Mouse (Mus musculus) spleen, adult 18-20 months (tissue): ENCODE data around the gene Lmod1.
"Not testable (repeated sequence)": the region's sequence is repeated elsewhere in the genome, so short reads cannot be mapped to it uniquely, and the experiment has no call there.

Experiments used
- DNase-seq, 2 experiments: peaks; one replicate each; pipeline ENCODE4 v3.0.0; 2022; ENCODE audit warnings: mixed read lengths in 2 of 2

Lmod1 gene

DNA sequence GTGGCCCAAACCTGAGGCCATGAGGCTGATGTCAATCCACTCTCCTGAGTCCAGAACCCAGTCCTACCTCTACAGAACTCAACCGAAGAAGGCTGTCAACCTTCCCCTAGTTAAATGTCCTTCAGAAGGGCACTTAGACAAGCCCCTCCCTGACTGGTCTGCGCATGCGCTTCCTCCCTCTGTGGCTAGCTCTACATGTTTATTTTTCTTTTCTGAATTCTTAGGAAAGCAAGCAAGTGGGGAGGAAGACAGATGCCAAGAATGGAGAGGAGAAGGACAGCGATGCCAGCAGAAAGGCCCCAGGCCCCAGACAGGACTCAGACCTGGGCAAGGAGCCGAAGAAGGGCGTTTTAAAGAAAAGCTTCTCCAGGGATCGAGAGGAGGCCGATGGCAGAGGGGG, 38.8 kb downstream of the Lmod1 start:
- DNase-seq: no peak

DNA sequence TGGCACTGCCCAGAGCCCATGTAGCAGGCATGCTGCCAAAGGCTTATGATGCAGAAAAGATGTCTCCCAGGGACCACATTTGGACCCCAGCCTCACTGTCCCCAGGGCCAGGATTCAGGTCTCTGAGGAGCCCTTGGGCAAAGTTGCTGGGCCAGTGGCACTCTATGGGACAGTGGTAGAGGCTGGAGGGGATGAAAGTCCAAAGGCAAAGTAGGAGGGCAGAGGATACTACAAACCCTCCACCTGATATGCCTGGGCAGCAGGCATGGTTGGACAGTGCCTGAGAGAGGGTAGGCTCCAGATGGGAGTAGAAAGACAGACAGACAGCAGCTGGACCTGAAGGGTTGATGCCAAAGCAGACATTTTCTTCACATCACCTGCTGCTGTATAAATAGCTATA, 41.8 kb downstream of the Lmod1 start:
- DNase-seq: no peak

DNA sequence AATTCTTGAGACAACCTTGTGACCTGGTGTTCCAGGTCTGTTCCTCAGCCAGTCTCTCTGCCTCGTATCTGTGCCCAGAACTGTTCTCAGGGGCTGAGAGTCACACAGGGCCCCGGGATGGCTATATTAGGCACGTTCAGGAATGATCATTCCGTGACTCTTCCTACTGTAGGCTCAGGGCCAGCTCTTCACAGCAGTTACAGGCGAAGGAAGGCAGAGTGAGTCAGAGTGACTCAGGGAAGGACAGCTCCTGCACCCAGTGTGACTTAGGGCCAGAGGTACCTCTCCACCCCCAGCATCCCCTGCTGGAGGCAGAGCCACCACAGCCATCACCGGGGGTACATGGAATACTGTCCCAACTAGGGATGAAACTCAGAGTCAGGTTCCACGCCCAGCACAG, 42.4 kb downstream of the Lmod1 start:
- no peak for DNase-seq

DNA sequence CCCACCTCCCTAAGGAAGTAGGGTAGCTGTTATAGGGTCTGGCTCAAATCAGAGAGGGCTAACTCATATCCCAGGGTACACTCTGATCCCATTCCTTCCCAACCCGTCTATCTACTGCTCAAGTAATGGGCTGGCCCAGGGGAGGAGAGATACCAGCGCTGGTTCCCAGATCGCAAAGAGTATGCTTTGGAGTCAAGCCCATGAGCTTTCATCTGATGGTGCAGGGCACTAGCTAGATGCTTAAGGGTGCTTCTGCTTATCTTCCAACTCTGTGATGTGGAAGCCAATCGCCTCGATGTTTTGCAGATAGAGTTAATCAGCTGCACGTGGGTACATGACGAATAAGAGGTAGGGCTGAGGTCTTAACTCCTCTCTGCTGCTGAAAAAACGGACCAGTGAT, 43.0 kb downstream of the Lmod1 start:
- no peak for DNase-seq

DNA sequence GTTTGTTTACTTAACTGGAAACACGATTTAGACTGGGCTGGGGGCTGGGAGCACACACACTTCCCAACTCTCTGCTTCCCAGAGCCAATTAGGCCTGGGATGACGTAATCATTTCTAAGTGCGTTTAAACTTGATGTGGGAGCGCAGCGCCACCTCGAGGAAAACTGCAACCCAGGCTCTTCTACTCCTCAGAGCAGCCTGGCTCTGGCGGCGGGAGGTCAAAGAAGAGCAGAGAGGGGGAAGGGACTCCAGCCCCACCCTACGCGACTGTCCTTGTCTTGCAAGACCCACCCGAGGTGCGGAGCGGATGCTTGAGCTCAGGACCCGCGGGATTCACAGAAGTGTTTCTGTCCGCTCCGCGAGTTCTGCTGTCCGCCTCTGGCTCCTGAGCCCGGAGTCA, 43.6 kb downstream of the Lmod1 start:
- peak; percentile 33 to 53 for DNase-seq

DNA sequence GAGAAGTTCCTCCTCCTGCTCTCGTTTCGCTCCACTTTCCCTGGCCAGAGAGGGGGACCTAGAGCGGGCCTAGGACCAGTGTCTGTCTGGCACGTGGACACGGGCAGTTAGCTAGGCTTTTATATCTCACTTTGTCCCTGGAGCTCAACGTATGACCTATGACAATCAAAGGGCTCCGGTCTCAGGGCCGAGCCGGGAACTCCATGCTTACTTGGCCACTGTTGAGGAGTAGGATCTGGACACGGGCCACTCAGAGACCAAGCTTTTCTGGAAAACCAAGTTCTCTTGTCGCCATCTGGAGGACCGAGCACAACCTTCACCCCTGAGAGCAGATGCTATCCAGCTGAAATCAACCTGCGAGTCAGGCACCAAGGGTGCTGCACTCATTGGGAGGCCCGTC, 44.4 kb downstream of the Lmod1 start:
- DNase-seq: no peak

DNA sequence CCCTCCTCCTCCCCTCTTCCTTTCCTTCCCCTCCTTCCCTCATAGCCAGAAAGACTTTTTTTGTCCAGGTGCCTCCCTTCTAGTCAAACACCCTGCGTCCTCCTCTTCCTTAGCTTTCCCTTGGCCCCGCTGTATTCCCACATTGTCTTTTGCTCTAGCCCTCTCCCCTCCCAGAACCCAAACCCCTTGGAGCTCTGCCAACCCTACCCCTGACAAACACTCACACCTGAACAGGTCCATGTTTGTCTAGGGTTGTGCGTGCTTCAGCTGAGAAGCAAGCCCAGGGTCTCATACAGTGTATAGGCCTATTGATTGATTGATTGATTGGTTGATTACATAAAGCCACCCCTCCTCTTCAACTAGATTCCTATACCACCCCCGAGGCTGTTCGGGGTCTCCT, 44.8 kb downstream of the Lmod1 start:
- no peak for DNase-seq

DNA sequence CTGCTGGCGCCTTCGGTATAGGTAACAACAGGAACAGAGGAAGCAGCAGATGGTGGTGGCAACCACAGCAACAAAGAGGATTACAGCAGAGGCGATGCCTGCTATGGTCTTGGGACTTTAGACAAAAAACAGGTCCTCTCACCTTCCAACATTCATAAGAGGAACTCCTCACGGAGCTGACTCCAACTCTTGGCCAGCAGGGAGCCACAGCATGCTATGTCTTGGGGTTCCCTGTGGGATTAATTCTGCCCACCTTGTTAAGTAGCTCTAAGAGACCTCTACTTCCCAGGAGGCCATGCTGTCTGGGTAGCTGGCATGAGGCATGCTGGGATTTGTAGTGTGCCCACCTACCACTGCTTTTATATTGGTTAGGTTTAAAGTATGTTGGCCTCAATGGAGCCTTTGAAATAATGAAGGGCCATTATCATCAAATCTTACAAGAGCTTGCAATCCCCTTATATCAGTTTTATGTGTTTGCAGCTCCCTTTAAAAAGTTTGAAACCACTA, 48.6 kb downstream of the Lmod1 start:
- DNase-seq: no peak

DNA sequence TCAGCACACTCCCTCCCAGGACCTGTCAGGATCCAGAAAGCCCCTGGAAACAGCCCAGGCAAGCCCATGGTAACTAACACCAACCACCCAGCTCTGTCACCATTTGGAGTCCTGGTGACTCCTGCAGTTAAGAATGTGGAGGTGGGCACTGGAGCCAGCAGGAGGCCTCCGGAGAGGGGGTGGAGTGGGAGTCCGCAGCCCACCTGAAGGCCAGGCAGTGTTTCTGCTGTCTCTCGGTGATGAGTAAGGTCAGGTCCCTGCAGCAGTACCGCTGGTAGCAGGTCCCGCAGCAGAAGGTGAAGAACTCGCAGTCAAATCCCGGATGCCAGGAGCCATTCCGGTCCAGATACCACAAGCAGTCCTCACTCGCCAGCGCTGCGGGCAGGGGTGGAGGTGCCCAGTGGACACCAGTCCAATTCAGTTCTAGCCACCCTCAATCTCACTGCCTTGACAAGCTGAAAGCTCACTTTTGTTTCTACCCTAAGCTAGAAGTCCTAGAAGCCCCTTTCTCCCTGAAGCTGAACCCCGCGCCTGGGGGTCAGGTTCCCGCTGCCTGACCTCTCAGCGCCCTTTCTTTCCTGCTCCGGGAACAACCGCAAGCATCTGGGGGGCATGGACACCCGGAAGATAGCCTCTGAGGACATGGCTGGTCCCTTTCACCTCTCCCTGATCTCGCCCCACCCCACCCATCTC, 49.7 kb downstream of the Lmod1 start:
- DNase-seq: no peak

DNA sequence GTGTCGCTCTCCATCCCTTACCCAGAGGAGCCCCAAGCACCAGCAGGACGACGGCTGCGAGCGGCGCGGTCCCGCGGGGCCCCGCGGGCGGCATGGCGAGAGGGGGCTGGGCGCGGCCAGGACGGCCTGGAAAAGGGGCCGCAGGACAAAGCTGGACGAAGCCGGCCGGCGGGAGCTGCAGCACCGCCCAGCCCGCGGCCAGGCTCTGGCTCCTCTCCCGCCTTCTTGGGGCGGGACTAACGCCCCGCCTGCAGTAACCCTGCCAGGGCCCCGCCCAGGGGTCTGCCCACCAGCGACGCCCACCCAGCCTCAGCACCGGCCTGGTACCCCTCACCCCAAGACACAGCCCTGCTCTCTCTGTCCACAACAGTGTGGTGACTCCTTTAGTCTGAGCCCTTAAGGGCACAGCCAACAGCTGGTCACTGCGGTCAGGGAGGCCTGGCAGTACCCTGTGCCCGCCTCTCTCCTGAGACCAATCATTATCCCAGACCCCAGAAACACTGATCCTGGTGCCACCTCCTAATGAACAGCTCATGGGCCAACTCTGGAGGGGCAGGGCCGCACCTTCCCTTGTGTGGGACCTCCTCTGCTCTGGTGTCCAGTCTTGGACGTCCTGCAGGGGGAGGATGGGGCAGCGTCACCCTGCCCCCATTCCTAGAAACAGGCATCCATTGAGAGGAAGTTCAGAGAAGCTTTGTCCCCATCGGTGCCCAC, 50.4 kb downstream of the Lmod1 start, which contains the start of gene Shisa4:
Gene Shisa4, minus strand, starts transcription at position 370 of the 714 bp plus-strand sequence.
- DNase-seq: peak in 1 of 2 experiments; percentile 9

DNA sequence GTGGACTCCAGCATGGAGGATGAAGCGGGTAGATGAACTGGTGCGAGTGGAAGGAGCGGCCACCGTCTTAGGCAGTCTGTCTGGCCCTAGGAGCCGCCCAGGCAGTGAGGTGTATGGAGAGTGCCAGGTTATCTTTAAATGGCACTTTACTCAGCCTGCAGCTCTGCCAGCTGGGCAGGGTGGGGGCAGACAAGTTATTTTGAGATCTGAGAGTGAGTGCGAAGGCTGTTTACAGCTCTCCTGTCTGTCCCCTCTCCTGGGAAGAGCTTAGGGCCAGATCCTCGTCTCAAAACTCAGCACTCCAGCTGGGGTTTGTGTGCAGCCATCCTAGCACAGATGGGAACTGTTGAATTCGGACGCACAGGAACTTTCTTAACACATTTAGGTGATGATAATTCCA, 54.0 kb downstream of the Lmod1 start:
- no peak for DNase-seq

DNA sequence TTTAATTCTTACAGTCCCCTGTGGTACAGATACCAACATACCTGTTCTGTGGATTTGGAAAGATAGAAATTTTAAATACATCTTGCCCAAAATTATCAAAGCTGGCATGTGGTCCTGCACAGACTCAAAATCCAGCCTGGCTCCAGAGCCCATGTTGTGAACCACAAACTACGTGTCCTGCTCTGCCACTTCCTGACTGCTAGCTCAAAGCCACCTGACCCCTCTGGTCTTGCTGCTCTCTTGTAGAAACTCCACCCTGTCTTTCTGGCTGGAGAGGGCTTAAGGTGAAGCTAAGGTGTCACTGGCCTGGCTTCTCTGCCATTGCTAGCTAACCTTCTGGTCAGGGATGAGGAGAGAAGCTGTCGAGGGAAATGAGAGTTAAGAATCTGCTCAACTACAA, 54.4 kb downstream of the Lmod1 start:
- no peak for DNase-seq

DNA sequence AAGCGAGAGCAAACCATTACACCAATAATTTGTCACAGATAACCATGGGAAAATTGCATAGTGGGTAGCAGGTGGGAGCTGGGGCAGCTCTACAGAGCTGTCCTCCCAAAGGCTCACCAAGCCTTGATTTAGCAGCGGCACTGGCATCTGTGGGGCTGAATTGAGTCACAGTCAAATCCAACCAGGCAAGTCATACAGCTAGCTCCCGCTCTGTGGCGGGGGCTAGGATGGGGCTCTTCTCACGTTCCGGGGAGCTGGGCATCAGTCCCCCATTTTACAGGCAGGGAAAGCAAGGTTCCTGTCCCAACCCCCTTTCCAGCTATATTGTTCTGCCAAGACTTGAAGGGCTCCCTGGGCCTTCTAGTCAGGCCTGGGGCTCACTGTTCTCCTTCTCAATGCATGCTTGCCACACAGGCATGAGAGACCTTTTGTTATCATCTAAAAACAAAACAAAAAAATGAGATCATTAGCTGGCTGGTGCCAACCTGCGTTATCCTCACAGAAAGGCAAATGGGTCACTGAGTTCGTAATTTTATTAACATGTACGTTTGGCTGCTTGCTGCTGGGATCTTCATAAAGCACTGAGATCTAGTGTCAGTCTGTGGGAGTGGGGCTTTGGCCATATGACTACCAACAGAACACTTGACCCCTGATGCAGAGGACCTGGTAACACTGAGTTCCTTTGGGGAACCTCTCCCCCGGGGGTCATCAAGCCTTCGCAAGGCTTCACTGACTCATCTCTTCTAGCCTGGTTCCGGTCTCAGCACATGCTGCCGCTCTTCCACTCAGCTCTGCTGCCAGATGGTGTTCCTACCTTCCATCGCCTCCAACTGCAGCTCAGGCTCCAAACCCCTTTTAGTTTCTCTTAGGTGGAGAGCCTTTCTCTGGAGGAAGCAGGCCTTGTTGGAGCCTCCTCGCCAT, 55.7 kb downstream of the Lmod1 start:
- DNase-seq: no peak

DNA sequence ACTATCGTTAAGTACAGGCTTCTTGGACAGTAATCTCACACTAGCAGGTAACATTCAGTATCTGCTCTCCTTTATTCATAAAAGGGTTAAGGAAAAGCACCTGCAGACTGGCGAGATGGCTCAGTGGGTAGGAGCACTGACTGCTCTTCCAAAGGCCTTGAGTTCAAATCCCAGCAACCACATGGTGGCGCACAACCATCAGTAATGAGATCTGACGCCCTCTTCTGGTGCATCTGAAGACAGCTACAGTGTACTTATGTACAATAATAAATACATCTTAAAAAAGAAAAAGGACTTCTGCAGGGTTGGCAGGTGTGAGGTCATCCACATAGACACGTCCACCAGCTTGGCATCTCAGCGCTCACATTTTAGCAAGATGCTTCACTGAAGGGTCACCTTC, 57.0 kb downstream of the Lmod1 start:
- not testable (repeated sequence) for DNase-seq

DNA sequence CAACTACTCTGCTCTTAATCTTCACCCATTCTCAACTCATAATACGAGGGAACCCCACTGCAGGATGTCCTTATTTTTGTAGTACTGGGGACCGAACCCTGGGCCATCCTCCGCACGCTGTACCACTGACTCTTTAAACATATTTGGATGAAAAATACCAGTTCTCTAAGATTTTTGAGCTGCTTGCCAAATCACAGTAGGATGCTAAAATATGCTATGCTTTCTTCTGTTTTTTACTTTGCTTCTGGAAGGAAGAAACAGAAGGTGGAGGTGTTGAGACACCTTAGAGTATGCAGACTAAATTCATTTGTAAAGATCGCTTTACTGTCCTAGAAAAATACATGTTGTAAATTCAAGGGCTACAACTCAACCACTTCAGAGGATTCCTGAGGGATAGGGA, 59.6 kb downstream of the Lmod1 start:
- DNase-seq: no peak

DNA sequence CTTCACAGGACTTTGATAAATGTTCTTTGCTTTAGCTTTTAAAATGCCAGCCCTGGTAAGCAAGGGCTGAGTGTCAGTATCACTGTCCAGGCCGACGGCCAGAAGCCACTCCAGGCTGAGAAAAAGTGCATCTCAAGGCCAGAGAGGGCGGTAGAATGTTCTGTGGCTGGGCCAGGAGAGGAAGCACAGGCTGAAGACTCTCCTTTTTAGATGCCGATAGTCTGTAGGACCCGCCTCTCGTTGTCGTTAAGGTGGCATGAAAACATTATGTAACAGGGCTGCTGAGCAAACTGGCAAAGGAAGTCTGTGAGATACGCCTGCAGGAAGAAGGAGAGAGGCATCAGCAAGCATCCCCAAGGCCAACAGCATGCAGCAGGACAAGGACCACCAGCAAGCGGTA, 60.6 kb downstream of the Lmod1 start:
- DNase-seq: no peak

DNA sequence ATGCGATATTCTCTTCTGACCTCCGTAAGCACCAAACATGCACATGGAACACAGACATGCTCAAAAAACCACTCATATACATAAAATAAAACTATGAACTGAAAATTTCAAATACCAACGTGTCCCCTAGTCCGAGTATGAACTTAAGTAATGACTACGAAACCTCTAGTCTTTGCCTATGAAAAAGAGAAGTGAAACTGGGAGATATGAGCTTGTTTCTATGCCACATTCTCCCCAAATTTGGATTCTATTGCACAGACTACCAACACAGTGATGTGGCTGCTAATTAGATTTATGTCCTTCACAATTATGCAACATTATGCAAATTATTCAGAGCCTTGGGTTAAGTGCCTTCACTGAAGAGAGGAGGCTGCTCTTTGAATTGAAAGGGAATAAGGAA, 74.9 kb downstream of the Lmod1 start:
- no peak for DNase-seq

DNA sequence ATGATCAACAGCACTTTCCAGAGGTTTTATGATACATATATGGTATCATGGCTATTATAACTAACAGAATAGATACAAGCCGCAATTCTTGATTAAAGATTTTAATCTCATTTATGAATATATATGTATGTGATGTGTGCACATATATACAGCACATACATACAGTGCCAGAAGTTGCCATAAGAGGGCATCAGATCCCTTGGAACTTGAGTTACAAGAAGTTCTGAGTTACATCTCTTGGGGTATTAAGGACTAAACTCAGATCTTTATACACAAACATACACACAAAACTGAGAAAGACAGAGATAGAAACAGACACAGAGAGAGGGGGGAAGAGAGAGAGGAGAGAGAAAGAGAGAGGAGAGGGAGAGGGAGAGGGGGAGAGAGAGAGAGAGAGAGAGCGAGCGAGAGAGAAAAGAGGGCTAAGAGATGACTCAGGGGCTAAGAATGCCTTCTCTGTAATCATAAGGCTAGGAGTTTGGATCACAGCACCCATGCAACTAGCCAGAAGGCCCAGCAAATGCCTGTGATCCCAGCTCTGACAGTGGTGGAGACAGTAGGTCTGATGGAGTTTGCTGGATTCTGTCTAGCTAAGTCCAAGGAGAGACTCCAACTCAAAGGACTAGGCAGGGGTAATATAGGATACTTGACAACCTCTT, 77.0 kb downstream of the Lmod1 start:
- DNase-seq: no peak

DNA sequence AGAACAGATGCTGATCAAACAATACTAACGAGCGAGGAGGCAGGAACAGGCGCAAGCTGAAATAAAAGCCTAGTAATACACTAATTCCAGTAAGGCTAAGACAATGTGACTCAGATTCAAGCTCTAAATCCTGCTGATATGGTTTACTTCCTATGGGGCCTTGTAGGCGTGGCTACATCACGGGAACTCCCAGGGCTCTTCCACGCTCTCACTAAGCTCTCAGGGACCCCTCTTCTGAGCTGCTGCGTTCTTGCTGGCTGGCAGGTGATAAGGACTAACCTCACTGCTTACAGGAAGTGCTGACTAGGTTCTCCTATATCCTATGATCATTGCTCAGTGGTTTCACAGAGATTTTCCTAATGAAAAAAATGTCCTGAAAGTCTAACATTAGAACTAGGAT, 80.7 kb downstream of the Lmod1 start:
- DNase-seq: no peak

DNA sequence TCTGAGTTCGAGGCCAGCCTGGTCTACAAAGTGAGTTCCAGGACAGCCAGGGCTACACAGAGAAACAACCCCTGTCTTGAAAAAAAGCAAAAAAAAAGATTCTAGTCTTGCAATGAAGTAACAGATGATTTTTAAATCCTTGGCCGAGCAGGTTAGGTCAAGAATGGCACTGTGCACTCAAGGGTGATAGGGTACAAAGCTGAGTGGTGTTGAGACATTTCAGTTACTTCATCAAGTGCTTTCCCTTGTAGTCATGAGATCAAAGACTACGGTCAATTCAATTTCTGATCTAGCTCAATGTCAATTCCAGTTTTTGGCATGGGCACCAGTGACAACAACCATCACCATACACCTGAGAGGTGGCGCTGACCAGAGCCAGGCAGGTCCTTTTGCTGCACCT, 84.4 kb downstream of the Lmod1 start:
- DNase-seq: no peak

DNA sequence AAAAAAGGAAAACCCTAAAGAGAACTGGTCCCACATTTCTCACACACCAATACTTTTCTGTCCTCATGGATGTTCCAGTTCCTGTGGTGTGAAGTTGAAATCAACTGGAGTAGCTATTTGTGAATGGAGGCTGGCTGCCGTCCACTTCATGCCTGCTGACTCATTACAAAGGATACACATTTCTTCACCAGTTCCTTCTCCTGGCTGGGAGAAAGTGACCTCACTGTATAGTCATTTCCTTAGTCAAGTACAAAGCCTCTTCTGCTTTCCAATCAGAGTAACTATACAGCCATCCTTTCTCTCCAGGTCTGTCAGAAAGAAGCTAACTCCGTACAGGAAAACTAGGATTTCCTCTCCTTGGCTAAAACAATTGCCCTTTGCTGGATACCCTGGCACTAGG, 86.4 kb downstream of the Lmod1 start:
- DNase-seq: no peak

DNA sequence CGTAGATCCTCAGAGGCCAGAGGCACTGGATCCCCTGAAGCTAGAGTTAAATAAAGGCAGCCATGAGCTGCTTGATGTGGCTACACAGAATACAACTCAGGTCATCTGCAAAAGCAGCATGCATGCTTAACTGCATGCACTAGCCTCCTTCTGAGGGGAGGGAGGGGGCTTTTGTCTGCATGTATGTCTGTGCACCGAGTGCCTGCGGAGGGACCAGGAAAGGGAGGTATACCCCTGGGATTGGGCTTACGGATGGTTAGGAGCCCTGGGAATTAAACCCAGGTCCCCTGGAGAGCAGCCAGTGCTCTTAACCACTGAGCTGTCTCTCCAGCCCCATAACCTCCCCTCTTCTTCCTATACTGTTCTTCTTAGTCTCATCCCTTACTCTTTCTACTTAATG, 87.5 kb downstream of the Lmod1 start:
- no peak for DNase-seq

DNA sequence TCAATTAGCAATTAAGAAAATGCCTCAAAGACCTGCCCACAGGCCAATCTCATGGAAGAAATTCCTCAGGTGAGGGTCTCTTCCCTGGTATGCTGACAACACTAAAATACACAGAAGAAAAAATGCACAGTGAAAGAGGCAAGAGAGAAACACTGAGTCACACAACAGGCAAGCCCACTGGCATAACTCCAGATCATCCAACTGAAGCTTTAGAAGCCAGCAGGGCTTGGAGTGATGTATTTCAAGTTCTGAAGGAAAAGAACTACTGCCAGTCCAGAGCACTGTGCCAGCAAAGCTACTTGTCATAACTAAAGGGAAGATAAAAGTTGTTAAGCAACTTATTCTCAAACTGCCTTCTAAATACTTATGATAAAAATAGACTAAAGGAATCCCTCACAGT, 89.4 kb downstream of the Lmod1 start:
- DNase-seq: no peak
